Comparison of ENCODE assay signal across 10 mouse cellular contexts in the genomic region with DNA sequence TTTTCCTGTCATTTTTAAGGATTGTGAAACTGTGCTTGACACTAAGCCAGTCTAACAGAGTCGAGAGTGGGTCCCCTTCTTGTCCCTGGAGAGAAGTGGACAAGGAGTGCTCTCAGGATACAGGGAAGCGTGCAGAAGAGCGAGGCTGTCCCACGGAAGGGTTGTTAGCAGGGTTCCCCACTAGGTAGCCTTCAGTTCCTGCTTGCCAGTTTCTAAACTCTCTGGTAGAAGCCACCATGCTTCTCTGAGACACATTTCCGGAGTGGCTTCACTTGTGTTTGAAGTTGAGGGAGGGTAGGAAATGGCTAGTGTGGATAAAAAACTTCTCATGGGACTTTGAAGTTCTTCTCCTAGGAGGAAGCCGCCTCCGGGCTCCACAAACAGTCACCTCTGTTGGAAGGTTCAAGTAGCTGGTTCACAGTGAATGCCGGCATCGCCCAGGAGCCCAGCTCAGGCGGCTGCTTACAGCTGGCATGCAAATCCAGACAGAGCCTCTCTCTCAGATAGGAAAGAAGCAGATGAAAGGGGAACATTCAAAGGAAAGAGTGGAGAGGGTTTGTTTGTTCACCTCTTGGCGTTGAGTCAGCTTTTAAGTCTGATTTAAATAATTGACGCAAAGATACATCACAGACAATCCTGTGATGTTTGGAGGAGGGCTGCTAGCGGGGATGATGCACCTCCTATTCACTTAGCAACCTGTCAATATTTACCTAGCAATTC. TPM values are rescaled to one million over a fixed set of nuclear protein-coding genes. Genes with fewer than 3 reads are reported as not detected.
DNase-seq lines count a peak whose midpoint lies in the region; ATAC-seq and TF ChIP-seq lines count a peak whose summit lies in the region.
"Had no signal": no experiment of that assay in that cellular context is flagged by ENCODE, and none has a peak within 500 bp of the region (broad histone marks: within the 10 kb centered on the region; RNA-seq: fewer than 3 reads in every experiment).

No protein-coding gene starts in this region.

- no peak overlapping the region for H3K9ac ChIP-seq in lung, embryonic 14.5 days
- no peak overlapping the region for H3K9ac ChIP-seq in liver, embryonic 12.5 days
- H3K9ac ChIP-seq: neural tube, embryonic 12.5 days had no signal

- DNase-seq in cerebellum, adult 2 months = no peak
- DNase-seq in cerebellum, adult 11-12 months = no peak
- DNase-seq in lung, embryonic 14.5 days = peak; percentile 74
- no peak for DNase-seq in lung, postnatal 36 days
- DNase-seq in adrenal gland, adult 2 months = no peak
- DNase-seq in testis, postnatal 14 days (ENCODE audit: low spot score) = no peak
- DNase-seq: adrenal gland, postnatal 25 days had no signal

- H3K9me3 ChIP-seq in lung, embryonic 14.5 days (ENCODE audit: low read depth, low read length) = no peaks in the 10 kb centered on the region
- H3K9me3 ChIP-seq in liver, embryonic 12.5 days (replicated peaks) = no peaks in the 10 kb centered on the region
- H3K9me3 ChIP-seq: neural tube, embryonic 12.5 days had no signal

- peak; percentile 57; the same call in 1 of the 2 replicates for ATAC-seq in lung, embryonic 14.5 days (ENCODE audit: insufficient read depth)
- no peak for ATAC-seq in liver, embryonic 12.5 days

- 0 out of 2 replicates have a peak overlapping the region, but pooled peaks have one; percentile 61 for H3K27ac ChIP-seq in cerebellum, adult 2 months (ENCODE audit: insufficient read depth, low read length)
- peak overlapping the region; percentile 89 for H3K27ac ChIP-seq in lung, embryonic 14.5 days (ENCODE audit: low read depth)
- H3K27ac ChIP-seq in liver, embryonic 12.5 days = peak overlapping the region; percentile 54
- peak overlapping the region; percentile 15; the same call in 1 of the 2 replicates for H3K27ac ChIP-seq in olfactory bulb, adult 2 months (ENCODE audit: insufficient read depth, low read depth, low read length)
- H3K27ac ChIP-seq: neural tube, embryonic 12.5 days had no signal

- no peaks in the 10 kb centered on the region for H3K27me3 ChIP-seq in cerebellum, adult 2 months (ENCODE audit: control insufficient read depth, insufficient read depth, low read length)
- H3K27me3 ChIP-seq in lung, embryonic 14.5 days (ENCODE audit: insufficient read depth, low read length) = no peaks in the 10 kb centered on the region
- H3K27me3 ChIP-seq in liver, embryonic 12.5 days (replicated peaks) = no peaks in the 10 kb centered on the region
- H3K27me3 ChIP-seq: neural tube, embryonic 12.5 days had no signal

- 76% methylated on average over 13 of the region's 13 CpGs for WGBS in cerebellum, adult 2 months
- WGBS in lung, embryonic 14.5 days = 21% methylated on average over 13 of the region's 13 CpGs
- WGBS in liver, embryonic 12.5 days (ENCODE audit: insufficient replicate concordance) = 63% methylated on average over 13 of the region's 13 CpGs
- 63% methylated on average over 13 of the region's 13 CpGs for WGBS in olfactory bulb, adult 2 months

- TF ChIP-seq CTCF in cerebellum, adult 2 months (IDR thresholded peaks at IDR 0.05; ENCODE audit: borderline replicate concordance, insufficient read depth, low read depth, low read length) = no peak
- no peak for TF ChIP-seq CTCF in lung, embryonic 14.5 days (IDR thresholded peaks at IDR 0.05; ENCODE audit: low read depth)
- no peak for TF ChIP-seq CTCF in olfactory bulb, adult 2 months (IDR thresholded peaks at IDR 0.05; ENCODE audit: insufficient read depth, low read depth, low read length)

- TF ChIP-seq POLR2A in cerebellum, adult 2 months (IDR thresholded peaks at IDR 0.05; ENCODE audit: borderline replicate concordance, insufficient read depth, low read length) = no peak
- TF ChIP-seq POLR2A in olfactory bulb, adult 2 months (IDR thresholded peaks at IDR 0.05; ENCODE audit: insufficient read depth, low read depth, low read length) = no peak

- H3K4me1 ChIP-seq in cerebellum, adult 2 months (ENCODE audit: control insufficient read depth, insufficient read depth, low read length) = peaks cover 18% of the 10 kb centered on the region
- H3K4me1 ChIP-seq in lung, embryonic 14.5 days (ENCODE audit: insufficient read depth) = peaks cover 25% of the 10 kb centered on the region
- peaks cover 61% of the 10 kb centered on the region for H3K4me1 ChIP-seq in liver, embryonic 12.5 days
- peaks cover 16% of the 10 kb centered on the region for H3K4me1 ChIP-seq in olfactory bulb, adult 2 months (ENCODE audit: control insufficient read depth, insufficient read depth, low read length)

- peaks cover 21% of the 10 kb centered on the region for H3K36me3 ChIP-seq in lung, embryonic 14.5 days (ENCODE audit: insufficient read depth)
- H3K36me3 ChIP-seq in liver, embryonic 12.5 days = peaks cover 85% of the 10 kb centered on the region

- no peak overlapping the region for H3K4me2 ChIP-seq in lung, embryonic 14.5 days
- H3K4me2 ChIP-seq in liver, embryonic 12.5 days = no peak overlapping the region
- H3K4me2 ChIP-seq: neural tube, embryonic 12.5 days had no signal

- H3K4me3 ChIP-seq in cerebellum, adult 2 months (replicated peaks; ENCODE audit: insufficient read depth, low read depth, low read length) = no peak overlapping the region
- no peak overlapping the region for H3K4me3 ChIP-seq in lung, embryonic 14.5 days (ENCODE audit: low read depth, low read length)
- H3K4me3 ChIP-seq in liver, embryonic 12.5 days = no peak overlapping the region
- no peak overlapping the region for H3K4me3 ChIP-seq in olfactory bulb, adult 2 months (ENCODE audit: insufficient read depth, low read depth, low read length)
- H3K4me3 ChIP-seq: neural tube, embryonic 12.5 days had no signal

RNA-seq across cellular contexts. Expression of gene Abhd2, which starts 27.6 kb away (rescaled TPM):
- 22.0 and 25.3 TPM in 2 replicates for polyA plus RNA-seq in cerebellum, adult 2 months (2012; rRNA removed)
- 21.5 TPM in 2 replicates for polyA plus RNA-seq in lung, embryonic 14.5 days (2014; fragmentation: Nextera tagmentation; extraction: Ambion mirVana)
- polyA plus RNA-seq in liver, embryonic 12.5 days (2016; fragmentation: Nextera tagmentation; extraction: Ambion mirVana) = 9.6 and 10.5 TPM in 2 replicates
- not detected in 2 replicates for polyA plus RNA-seq in olfactory bulb, adult 2 months (2012; ENCODE audit: insufficient read depth, insufficient read length, low replicate concordance, missing spikeins)
- total RNA-seq in adrenal gland, adult 2 months (2021) = 1,000 to 10,000 TPM; 1,164 to 1,465 TPM
- 187 and 262 TPM in 2 replicates for polyA plus RNA-seq in adrenal gland, adult 2 months (2012; rRNA removed)

Comparison
In these comparisons a context has a peak if more than half of its experiments do, and no peak if none do; other contexts are left out.
1. H3K27ac ChIP-seq: peak in every context shown above with its lines; median percentile 89 in lung, embryonic 14.5 days; 61 in cerebellum, adult 2 months; 54 in liver, embryonic 12.5 days; 15 in olfactory bulb, adult 2 months.